Mouse (Mus musculus) spleen, postnatal 4 days (tissue): ENCODE measurements around the gene Plekhh1.

ENCODE experiments used
- DNase-seq, 2 experiments: peaks; one replicate each; pipeline ENCODE4 v3.0.0; 2022; ENCODE audit warnings: low spot score in 2 of 2

Plekhh1 gene

DNA sequence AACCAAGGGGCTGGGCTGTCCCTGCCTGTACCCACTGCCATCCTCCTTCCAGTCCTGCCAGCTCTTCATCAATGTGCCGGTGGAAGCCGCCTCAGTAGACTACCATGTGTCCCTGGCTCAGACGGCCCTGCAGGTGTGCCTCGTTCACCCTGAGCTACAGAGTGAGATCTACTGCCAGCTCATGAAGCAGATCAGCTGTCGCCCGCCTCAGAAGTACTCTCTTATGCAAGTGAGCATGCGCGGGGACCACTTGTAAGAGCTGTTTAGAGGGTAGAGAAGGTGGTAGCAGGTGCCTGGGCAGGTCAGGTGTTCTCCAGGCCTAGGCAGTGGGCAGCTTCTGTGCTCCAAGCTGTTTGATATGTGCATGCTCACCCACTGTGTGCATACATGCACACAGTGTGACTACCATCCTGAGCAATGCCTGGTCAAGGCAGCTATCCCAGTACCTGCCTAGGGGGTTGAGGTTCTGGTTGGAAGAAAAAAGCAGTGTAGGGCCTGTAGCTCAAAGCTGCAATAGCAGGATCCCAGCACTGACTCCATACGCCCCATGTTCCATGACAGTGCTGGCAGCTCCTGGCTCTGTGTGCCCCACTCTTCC lies 41.9 kb downstream of the Plekhh1 start:
- DNase-seq: no peak

DNA sequence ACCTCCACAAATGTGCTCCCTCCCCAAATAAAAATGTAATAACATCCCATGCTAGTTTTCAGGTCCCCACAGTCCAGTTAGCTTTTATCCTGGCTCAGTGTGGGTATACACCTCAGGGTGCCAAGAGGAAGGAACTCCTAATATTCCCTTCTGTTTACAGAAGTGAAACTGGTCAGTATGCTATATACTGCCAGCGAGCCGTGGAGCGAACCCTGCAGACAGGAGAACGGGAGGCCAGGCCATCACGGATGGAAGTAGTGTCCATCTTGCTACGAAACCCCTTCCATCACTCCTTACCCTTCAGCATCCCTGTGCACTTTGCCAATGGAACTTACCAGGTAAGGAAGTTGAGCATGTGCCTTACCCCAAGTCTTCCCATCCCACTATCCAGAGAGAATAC lies 43.6 kb downstream of the Plekhh1 start:
- no peak for DNase-seq

DNA sequence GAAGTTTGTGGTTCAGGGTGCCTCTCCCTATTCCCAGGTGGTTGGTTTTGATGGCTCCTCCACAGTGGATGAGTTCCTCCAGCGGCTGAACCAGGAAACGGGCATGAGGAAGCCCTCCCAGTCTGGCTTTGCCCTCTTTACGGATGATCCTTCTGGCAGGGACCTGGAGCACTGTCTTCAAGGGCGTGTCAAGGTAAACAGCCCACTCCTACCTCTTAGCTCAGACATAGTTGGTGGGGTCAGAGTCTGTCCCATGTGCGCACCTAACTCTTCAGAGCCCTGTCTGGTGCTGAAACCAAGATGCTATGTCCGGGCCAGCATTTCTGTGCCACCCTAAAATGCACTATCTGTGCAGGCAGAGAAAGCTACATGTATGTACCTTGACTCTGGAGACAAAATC lies 44.4 kb downstream of the Plekhh1 start:
- no peak for DNase-seq

DNA sequence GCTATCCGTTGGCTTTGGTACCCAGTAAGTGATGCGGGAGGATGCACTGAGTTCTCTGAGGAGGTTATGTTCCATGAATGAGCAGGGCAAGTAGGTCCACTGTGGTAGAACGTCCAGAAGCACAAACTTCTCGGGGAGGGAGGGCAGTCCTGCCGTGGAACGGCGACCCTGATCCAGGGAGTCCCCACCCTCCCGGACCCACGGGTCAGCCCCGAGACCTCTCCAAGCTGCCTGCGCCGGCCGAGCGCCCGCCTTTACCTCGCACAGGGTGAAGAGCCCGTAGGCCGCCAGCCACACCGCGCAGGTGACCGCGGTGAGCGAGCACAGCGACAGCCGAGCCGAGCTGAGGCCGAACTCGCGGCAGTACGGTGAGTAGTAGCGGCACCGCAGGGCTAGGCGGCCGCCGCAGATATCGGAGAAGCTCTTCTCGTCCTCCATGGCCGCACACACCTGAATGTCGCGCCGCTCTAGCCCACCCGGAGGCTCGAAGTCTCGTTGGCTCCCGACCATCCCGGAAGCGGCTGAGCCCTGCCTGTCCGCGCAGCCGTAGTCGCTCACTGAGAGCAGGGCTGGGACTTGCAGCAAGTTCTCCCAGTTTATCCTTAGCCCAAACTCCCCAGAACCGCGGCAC lies 60.3 kb downstream of the Plekhh1 start, which contains the start of gene Pigh:
TSS of gene Pigh (minus strand) at position 470 of the 631 bp plus-strand sequence.
- DNase-seq: peak; percentile 85 to 91

GRCm38 (mm10) chr12:79092569-79092968 lies 63.6 kb downstream of the Plekhh1 start:
- DNase-seq: peak; percentile 64 to 87

GRCm38 (mm10) chr12:79097106-79097752 lies 68.3 kb downstream of the Plekhh1 start:
- no peak for DNase-seq

GRCm38 (mm10) chr12:79103773-79104172 lies 74.8 kb downstream of the Plekhh1 start:
- no peak for DNase-seq

- DNase-seq: no peak
These were observed 75.6 kb downstream of the Plekhh1 start for GRCm38 (mm10) chr12:79104544-79104943.

GRCm38 (mm10) chr12:79105312-79105711 lies 76.3 kb downstream of the Plekhh1 start:
- DNase-seq: no peak

GRCm38 (mm10) chr12:79118991-79119390 lies 90.0 kb downstream of the Plekhh1 start:
- no peak for DNase-seq

- DNase-seq: no peak
These were observed 93.9 kb downstream of the Plekhh1 start for GRCm38 (mm10) chr12:79122820-79123219.

GRCm38 (mm10) chr12:79130299-79131177 lies 101.6 kb downstream of the Plekhh1 start, which contains the start of gene Arg2:
TSS of gene Arg2 (plus strand) at chr12:79130777.
- DNase-seq: peak; percentile 60 to 83
